Mouse (Mus musculus): ENCODE results near the gene Wdr12. TPM values are rescaled to one million over a fixed set of nuclear protein-coding genes. Genes with fewer than 3 reads are reported as not detected.
"Not testable (repeated sequence)": the region's sequence is repeated elsewhere in the genome, so short reads cannot be mapped to it uniquely, and the experiment has no call there.

Wdr12 gene
- polyA plus RNA-seq (2016; fragmentation: Nextera tagmentation; extraction: Ambion mirVana) = 69.1 and 70.1 TPM in 2 replicates

DNA sequence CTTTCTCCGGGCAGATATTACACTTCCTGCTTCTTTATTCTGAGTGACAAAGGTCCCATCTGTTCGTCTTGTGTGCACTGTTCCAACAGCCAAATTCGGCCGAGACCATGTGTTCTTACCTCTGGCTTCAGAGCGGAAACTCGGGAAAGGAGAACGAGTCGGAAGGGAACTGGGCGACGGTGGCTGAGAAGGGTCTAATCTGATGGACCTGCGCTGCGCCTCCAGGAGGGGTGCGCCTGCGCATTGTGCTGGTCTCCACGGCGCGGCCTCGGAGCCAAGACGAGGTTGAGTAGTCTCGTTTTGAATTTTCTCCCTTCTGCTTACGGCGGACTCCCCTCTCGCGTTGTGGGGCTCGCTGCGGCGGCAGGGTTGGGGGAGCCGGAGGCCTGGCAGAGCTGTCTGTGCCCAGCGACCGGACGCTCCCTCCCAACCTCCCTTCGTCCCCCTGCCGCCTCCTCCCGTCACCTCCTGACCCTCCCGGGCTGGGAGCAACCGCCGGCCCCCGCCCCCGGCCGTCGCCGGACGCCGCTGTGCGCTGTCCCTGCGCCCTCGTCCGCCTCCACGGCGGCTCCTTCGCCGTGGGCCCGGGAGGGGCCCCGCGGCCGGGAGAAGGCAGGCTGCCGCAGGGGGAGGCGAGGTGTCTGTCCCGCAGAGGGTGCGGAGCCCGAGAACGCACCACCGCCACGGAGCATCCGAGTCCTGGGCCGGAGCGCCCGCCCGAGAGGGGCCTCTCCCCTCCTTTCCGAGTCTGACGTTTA lies at the start of gene Wdr12, which contains the start of gene Carf:
TSS of gene Wdr12 (minus strand) at position 622 of the 758 bp plus-strand sequence.
TSS of gene Carf (plus strand) at position 224 of the 758 bp plus-strand sequence.
- Histone ChIP-seq H3K36me3 (peaks cover 17% of the 10 kb centered on the region), H3K4me2 (peak within 1 kb of the TSS; percentile 72), H3K4me3 (peak within 1 kb of the TSS; percentile 94), H3K4me1 (peaks cover 20% of the 10 kb centered on the region), H3K9me3 (replicated peaks) (no peaks in the 10 kb centered on the region), H3K9ac (peak within 1 kb of the TSS; percentile 96), H3K27me3 (replicated peaks) (no peaks in the 10 kb centered on the region), H3K27ac (peak within 1 kb of the TSS; percentile 97)
- under 1% methylated on average over 61 of the region's 71 CpGs for WGBS (ENCODE audit: insufficient replicate concordance)
- ATAC-seq = peak; percentile 95

DNA sequence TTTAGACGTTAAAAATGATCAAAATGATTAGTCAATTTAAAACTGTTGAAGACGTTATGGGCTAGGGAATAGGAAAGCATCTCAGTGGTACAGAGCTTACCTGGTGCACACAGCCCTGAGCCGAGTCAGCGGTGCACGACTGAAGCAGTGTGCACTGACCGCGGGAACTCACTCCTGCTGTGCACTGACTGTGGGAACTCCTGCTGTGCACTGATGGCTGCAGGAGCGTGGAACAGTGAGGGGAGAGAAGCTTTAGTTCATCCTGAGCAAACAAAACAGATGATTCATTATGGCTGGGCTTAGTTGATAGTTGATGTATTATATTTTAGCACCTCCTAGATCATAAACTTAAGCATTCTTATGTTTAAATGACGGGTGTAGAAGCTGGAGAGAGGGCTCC lies 38.9 kb upstream of the Wdr12 start:
- no peak overlapping the region for H3K27ac ChIP-seq
- H3K4me3 ChIP-seq = no peak overlapping the region
- no peaks in the 10 kb centered on the region for H3K9me3 ChIP-seq (replicated peaks)
- H3K27me3 ChIP-seq (replicated peaks) = no peaks in the 10 kb centered on the region
- no peak overlapping the region for H3K9ac ChIP-seq
- WGBS (ENCODE audit: insufficient replicate concordance) = 65% methylated on average over 9 of the region's 9 CpGs
- H3K4me1 ChIP-seq = no peaks in the 10 kb centered on the region
- H3K36me3 ChIP-seq = peaks cover 17% of the 10 kb centered on the region; the same call in 1 of the 2 replicates
- H3K4me2 ChIP-seq = no peak overlapping the region
- ATAC-seq = no peak

DNA sequence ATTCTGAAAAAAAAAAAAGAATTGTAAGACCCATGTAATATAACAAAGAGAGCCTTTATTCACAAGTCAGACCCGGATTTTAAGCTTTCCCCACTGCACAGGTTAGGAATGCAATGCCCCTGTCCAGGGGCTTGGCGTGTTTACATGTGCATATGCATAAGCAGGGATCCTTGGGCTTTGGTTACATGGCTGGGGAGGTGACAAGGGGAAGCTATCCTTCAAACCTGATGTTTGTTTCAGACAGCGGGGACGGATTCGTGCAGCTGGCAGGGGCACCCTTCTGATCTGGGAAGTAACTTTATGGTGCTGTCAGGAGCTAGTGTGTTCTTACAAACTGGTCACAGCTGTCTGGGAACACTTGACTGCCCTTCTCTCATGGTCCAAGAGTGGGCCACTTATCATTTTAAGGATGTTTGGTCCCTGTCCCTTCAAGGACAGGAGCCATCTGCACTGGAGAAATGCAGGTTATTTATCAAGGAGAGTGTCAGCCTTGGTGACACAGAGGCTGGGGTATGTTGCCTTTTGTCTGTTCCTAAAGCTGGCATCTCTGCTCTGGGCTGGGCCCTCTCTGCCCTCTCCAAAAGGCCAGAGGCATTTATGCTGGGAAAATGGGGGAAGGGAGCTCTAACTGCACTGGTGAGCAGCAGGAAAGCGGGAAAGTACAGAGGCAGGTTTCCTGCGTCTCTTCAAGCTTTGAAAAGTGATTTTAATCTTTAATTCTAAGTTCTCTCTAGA lies 19.4 kb upstream of the Wdr12 start:
- H3K4me1 ChIP-seq = peaks cover 2% of the 10 kb centered on the region; the same call in 1 of the 2 replicates
- peaks cover 13% of the 10 kb centered on the region for H3K36me3 ChIP-seq
- H3K4me3 ChIP-seq = no peak overlapping the region
- no peaks in the 10 kb centered on the region for H3K9me3 ChIP-seq (replicated peaks)
- H3K27ac ChIP-seq = no peak overlapping the region
- no peaks in the 10 kb centered on the region for H3K27me3 ChIP-seq (replicated peaks)
- ATAC-seq = no peak
- WGBS (ENCODE audit: insufficient replicate concordance) = 70% methylated on average over 7 of the region's 7 CpGs
- no peak overlapping the region for H3K9ac ChIP-seq
- no peak overlapping the region for H3K4me2 ChIP-seq

DNA sequence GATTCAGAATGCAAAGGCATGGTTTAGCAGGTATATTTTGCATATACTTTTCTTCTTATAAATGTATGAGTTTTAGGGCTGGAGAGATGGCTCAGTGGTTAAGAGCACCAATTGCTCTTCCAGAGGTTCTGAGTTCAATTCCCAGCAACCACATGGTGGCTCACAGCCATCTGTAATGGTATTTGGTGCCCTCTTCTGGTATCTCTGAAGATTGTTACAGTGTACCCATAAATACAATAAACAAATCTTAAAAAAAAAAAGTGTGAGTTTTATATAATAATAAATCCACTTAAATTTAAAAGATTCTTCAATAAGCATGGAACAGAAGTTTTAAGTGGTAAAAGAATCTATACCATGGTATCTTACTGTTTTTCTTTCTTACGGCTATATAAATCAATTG lies 6.1 kb upstream of the Wdr12 start:
- Histone ChIP-seq H3K9me3 (replicated peaks) (no peaks in the 10 kb centered on the region), H3K27me3 (replicated peaks) (no peaks in the 10 kb centered on the region), H3K27ac (no peak overlapping the region), H3K4me3 (no peak overlapping the region), H3K4me1 (no peaks in the 10 kb centered on the region), H3K9ac (no peak overlapping the region), H3K36me3 (peaks cover 12% of the 10 kb centered on the region; the same call in 1 of the 2 replicates), H3K4me2 (no peak overlapping the region)
- no peak for ATAC-seq
- WGBS (ENCODE audit: insufficient replicate concordance) = 93% methylated on average over 1 of the region's 1 CpGs

DNA sequence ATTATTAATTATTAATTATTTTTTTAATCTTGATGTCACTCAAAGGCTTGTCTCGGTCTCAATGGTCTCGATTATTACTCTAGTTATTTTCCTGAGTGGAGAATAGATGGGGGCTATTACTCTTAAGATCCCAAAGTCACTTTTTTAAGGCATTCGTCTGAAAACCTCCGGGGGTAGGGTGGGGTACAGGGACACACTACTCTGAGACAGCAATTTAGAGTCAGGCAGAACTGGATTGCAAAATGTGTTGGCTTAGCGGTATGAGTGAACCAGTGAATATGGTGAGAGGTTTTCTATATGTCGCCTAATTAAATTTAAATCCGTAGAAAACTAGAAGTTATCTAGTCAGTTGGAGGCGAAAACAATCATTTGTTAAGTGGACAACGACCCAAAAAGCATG lies 394 bp upstream of the Wdr12 start:
- no peaks in the 10 kb centered on the region for H3K27me3 ChIP-seq (replicated peaks)
- H3K4me3 ChIP-seq = peak overlapping the region; percentile 94
- H3K9ac ChIP-seq = peak overlapping the region; percentile 96
- peak overlapping the region; percentile 97 for H3K27ac ChIP-seq
- 7% methylated on average over 9 of the region's 9 CpGs for WGBS (ENCODE audit: insufficient replicate concordance)
- peak overlapping the region; percentile 72 for H3K4me2 ChIP-seq
- ATAC-seq = no peak
- peaks cover 20% of the 10 kb centered on the region for H3K4me1 ChIP-seq
- H3K9me3 ChIP-seq (replicated peaks) = no peaks in the 10 kb centered on the region
- H3K36me3 ChIP-seq = peaks cover 14% of the 10 kb centered on the region

DNA sequence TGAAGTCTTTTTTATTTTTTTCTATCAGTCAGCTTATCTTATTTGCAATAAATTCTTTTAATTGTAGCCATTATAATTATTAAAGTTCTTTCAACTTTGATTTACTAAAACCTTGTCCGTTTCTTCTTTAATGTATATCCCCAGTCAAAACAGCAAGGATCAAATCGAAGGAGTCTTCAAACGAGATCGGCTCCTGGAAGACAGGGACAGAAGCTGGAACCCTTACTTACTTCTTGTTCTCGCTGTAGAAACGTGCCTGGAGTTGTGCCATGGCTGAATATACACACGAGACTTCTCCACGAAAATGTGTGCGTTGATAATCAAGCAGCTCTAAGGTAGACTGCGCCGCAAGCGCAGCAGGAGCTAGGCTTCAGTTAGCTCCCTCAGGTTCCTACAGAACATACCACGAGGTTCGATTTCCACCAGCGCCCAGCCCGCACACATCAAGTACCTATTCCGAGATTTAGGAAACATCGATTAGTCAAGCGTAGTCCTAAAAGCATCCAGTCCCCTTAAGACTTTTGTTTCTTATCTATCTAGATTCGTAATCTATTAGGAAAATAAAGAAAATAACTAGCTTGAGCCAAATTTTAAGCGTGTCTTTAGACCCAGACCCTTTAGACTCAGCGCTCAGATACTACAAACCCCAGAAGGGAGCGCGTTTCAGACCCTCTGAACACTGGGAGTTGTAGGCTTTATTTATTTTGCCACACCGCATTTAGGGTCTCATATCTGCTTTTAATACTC lies 995 bp downstream of the Wdr12 start:
- H3K27me3 ChIP-seq (replicated peaks) = no peaks in the 10 kb centered on the region
- peak overlapping the region; percentile 97 for H3K27ac ChIP-seq
- H3K9me3 ChIP-seq (replicated peaks) = no peaks in the 10 kb centered on the region
- H3K4me1 ChIP-seq = peaks cover 20% of the 10 kb centered on the region
- ATAC-seq = peak; percentile 84
- H3K4me2 ChIP-seq = peak overlapping the region; percentile 72
- H3K36me3 ChIP-seq = peaks cover 24% of the 10 kb centered on the region
- peak overlapping the region; percentile 96 for H3K9ac ChIP-seq
- under 1% methylated on average over 25 of the region's 25 CpGs for WGBS (ENCODE audit: insufficient replicate concordance)
- peak overlapping the region; percentile 94 for H3K4me3 ChIP-seq

DNA sequence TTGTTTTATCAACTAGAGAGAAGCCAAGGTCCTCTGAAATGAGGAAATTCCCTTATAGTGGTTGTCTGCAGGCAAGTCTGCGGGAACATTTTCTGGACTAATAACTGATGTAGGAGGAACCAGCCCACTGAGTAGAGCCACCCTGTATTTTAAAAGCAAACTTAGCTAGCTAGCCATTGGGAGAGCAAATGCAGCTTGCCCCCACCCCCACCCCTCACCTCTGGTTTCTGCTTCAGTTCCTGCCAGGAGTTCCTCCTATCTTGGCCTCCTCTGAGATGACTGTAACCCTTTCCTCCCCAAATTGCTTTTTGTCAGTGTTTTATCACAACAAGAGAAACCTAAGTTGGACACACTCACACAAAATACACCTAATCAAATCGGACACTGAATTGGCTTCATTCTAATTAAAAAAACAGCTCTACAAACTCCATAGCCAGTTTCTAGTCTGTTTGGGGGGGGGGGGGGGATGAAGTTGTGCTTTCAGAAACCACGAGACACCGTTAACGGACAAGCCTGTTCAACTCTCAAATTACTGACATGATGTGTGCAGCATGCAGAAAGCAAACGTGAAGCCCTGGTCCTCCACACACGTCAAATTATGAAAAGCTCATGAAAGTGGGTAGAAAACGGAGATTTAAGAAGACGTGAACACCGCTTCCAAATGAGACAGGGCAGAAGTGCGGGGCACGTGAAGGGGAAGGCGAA lies 1.7 kb downstream of the Wdr12 start:
- peak overlapping the region; percentile 96 for H3K9ac ChIP-seq
- H3K9me3 ChIP-seq (replicated peaks) = no peaks in the 10 kb centered on the region
- WGBS (ENCODE audit: insufficient replicate concordance) = 3% methylated on average over 13 of the region's 13 CpGs
- H3K27me3 ChIP-seq (replicated peaks) = no peaks in the 10 kb centered on the region
- H3K27ac ChIP-seq = peak overlapping the region; percentile 97
- peaks cover 20% of the 10 kb centered on the region for H3K4me1 ChIP-seq
- ATAC-seq = no peak
- H3K36me3 ChIP-seq = peaks cover 31% of the 10 kb centered on the region
- H3K4me2 ChIP-seq = peak overlapping the region; percentile 72
- peak overlapping the region; percentile 94 for H3K4me3 ChIP-seq

DNA sequence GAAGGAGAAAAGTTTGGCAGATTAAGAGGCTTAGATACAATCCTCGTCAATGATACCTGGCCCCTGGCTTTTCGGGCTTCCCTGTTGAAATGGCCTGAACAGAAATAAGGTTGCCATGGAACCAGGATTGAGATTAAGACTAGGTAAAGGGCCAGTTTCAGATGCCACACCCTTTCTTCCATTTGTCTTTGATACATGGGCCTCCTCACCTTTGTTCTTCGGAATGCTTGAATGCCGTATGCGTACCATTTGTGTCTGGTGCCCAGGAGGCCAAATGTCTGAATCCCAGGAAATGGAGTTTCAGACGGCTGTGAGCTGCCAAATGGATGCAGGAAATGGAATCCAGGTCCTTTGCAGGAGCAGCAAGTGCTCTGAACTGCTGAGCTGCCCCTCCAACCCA lies 22.0 kb downstream of the Wdr12 start:
- H3K9ac ChIP-seq = no peak overlapping the region
- 86% methylated on average over 6 of the region's 6 CpGs for WGBS (ENCODE audit: insufficient replicate concordance)
- no peak overlapping the region for H3K4me2 ChIP-seq
- no peaks in the 10 kb centered on the region for H3K27me3 ChIP-seq (replicated peaks)
- H3K4me1 ChIP-seq = no peaks in the 10 kb centered on the region
- ATAC-seq = no peak
- H3K4me3 ChIP-seq = no peak overlapping the region
- peaks cover 57% of the 10 kb centered on the region for H3K36me3 ChIP-seq
- no peaks in the 10 kb centered on the region for H3K9me3 ChIP-seq (replicated peaks)
- H3K27ac ChIP-seq = no peak overlapping the region

DNA sequence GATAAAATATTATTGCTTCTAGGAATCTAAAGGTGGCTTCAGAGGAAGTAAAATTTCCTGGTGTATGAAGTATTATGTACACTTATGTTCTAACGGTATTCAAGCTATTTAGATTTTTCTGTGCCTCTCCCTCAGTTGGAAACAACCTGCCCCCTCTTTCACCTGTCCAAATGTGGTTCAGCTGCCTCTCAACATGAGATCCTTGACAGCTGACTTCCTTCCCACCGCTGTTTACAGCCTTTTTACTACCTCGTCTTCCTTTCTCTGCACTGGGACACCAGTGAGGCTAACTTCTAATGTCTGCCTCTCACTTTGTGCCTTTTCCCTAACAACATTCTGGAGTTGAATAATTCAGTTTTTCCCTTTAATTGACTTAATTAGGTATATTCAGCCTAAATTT lies 22.9 kb downstream of the Wdr12 start:
- H3K4me1 ChIP-seq = no peaks in the 10 kb centered on the region
- no peak for ATAC-seq
- H3K36me3 ChIP-seq = peaks cover 51% of the 10 kb centered on the region
- no peak overlapping the region for H3K4me2 ChIP-seq
- H3K4me3 ChIP-seq = no peak overlapping the region
- H3K27ac ChIP-seq = no peak overlapping the region
- H3K27me3 ChIP-seq (replicated peaks) = no peaks in the 10 kb centered on the region
- H3K9ac ChIP-seq = no peak overlapping the region
- no peaks in the 10 kb centered on the region for H3K9me3 ChIP-seq (replicated peaks)
- WGBS (ENCODE audit: insufficient replicate concordance) = 66% methylated on average over 3 of the region's 3 CpGs

DNA sequence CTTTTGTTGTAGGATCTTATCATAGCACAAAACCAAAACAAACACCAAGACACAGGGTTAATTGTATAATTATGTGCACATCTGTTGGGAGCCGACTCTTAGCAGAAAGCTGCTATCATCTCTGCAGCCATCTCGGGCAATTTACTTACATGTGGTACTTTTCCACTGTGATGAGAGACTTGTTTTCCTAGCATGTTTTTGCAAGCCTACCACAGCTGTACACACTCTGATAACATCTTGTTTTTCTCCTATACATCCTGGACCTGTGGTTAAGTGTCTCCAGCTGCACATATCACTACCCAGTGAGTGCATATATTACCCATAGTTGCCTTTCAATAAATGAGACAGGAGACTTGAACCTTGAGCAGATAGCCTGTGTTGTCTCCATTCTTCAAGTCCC lies 23.5 kb downstream of the Wdr12 start:
- 71% methylated on average over 2 of the region's 2 CpGs for WGBS (ENCODE audit: insufficient replicate concordance)

DNA sequence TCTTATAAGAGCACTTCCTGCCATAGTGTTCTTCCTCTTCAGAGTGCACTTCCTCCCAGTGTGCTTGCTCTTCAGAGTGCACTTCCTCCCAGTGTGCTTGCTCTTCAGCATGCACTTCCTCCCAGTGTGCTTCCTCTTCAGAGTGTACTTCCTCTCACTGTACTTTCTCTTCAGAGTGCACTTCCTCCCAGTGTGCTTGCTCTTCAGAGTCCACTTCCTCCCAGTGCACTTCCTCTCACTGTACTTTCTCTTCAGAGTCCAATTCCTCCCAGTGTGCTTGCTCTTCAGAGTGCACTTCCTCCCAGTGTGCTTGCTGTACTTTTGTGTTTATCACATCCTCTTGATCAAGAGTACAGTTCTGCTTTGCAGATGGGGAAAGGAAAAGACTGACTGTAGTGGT lies 27.7 kb downstream of the Wdr12 start:
- not testable (repeated sequence) for H3K27ac ChIP-seq; H3K4me3 ChIP-seq; H3K9ac ChIP-seq; H3K4me1 ChIP-seq; H3K9me3 ChIP-seq (replicated peaks); ATAC-seq; H3K4me2 ChIP-seq; H3K27me3 ChIP-seq (replicated peaks); H3K36me3 ChIP-seq

More for the DNA sequence above, 23.5 kb downstream of the Wdr12 start:
- Histone ChIP-seq H3K9me3 (replicated peaks) (no peaks in the 10 kb centered on the region), H3K4me3 (no peak overlapping the region), H3K36me3 (peaks cover 45% of the 10 kb centered on the region), H3K4me2 (no peak overlapping the region), H3K9ac (no peak overlapping the region), H3K4me1 (no peaks in the 10 kb centered on the region), H3K27ac (no peak overlapping the region), H3K27me3 (replicated peaks) (no peaks in the 10 kb centered on the region)
- no peak for ATAC-seq

Measured in liver, embryonic 12.5 days (tissue).